Mouse (Mus musculus): Measurements from ENCODE around the gene 4930480E11Rik. TPM values are rescaled to one million over a fixed set of nuclear protein-coding genes. Genes with fewer than 3 reads are reported as not detected.
"Not testable (repeated sequence)": the region's sequence is repeated elsewhere in the genome, so short reads cannot be mapped to it uniquely, and the experiment has no call there.

The 4930480E11Rik gene
- not detected for polyA plus RNA-seq (2021)

DNA sequence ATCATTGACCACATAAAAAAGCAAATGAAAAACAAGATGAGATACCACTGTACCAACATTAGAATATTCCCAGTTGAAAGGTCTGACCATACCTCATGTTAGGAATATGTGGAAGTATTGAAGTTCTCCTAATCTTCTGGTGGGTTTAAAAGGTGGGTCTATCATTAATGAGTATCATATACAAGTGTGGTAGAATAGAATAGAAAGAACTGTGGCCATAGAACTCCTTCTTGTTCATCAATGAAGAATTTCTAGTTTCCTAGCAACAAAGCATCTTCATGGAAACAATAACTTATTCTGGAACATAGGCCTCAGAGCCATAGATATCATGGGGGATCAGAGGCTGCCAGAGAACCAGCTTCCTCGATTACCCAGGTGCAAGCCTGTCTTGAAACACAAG is at the start of gene 4930480E11Rik:
TSS of gene 4930480E11Rik (plus strand) at position 301 of the 400 bp plus-strand sequence.
- no peak for TF ChIP-seq CTCF (IDR thresholded peaks at IDR 0.05)
- no peak for DNase-seq (ENCODE audit: low read depth, low spot score)
- H3K27me3 ChIP-seq: peaks cover 9% of the 10 kb centered on the region
- in situ Hi-C loops (cut with MboI; ENCODE audit: low pct_unique_long_range_greater_than_20kb): no loop called here
- POLR2A ChIA-PET: no interaction called here
- no peak for ATAC-seq
- CTCF ChIA-PET: no interaction called here

DNA sequence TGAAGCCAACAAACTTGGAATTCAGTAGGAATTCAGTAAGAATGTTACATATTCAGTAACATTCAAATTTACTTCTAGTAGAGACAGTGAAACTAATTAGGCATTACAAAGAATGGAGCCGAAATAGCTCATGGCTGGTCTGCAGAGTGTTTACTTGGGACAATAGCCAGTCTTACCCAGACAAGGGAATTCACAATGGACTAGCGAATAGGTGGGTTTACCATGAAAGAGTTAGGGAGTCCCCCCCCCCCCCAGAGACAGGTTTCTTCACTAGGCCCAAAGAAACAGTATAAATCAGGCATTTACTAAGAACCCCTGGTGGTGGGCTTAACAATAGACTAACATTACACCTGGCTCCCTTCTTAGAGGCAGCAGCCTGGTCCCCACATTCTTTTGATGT is 33.9 kb downstream of the 4930480E11Rik start:
- H3K27me3 ChIP-seq: peaks cover 31% of the 10 kb centered on the region
- CTCF ChIA-PET; in situ Hi-C loops (cut with MboI; ENCODE audit: low pct_unique_long_range_greater_than_20kb); POLR2A ChIA-PET; ATAC-seq; DNase-seq (ENCODE audit: low read depth, low spot score): not testable (repeated sequence)

Other genes starting within 250 kb of the 4930480E11Rik start
- not detected for gene Gm5938, start 244.2 kb upstream of the 4930480E11Rik start, polyA plus RNA-seq (2021)
- gene Obp1b, start 182.9 kb upstream of the 4930480E11Rik start, polyA plus RNA-seq (2021): not detected
- gene Gm14743, start 123.7 kb upstream of the 4930480E11Rik start, polyA plus RNA-seq (2021): not detected
- gene Prrg1, start 214.3 kb downstream of the 4930480E11Rik start, polyA plus RNA-seq (2021): 8.1 TPM